ENCODE assay signal across 8 mouse cellular contexts in the genomic region with DNA sequence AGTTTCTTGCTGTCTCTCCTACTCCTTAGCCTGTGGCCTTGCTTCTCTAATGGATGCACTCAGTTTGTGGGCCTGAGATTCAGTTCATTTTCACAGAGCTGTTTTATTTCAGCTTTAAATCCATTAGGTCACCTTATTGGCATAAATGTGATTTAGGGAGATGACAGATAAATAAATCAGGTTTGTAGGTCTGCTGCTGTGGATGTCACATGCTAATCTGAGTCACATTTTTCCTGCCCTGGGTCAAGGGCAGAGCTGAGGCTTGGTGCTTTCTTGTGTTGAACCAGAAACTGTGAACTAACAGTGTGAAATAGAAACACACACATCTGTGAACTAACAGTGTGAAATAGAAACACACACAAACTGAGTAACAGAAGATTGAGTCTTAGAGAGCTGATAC.
"Had no signal": no experiment of that assay in that cellular context is flagged by ENCODE, and none has a peak within 500 bp of the region (broad histone marks: within the 10 kb centered on the region; RNA-seq: fewer than 3 reads in every experiment).

No protein-coding gene starts in this region.

- H3K9me3 ChIP-seq: midbrain, embryonic 13.5 days had no signal

- H3K4me3 ChIP-seq: left cerebral cortex, adult 2 months; midbrain, embryonic 13.5 days had no signal

- H3K4me2 ChIP-seq: midbrain, embryonic 13.5 days had no signal

- ATAC-seq: midbrain, embryonic 13.5 days had no signal

- H3K9ac ChIP-seq: liver, embryonic 14.5 days; midbrain, embryonic 13.5 days had no signal

- H3K27me3 ChIP-seq: midbrain, embryonic 13.5 days had no signal

- DNase-seq: kidney, postnatal 10 days; kidney, postnatal 4 days; liver; lung, adult 18-20 months; right cerebral cortex, postnatal 25 days had no signal

- H3K36me3 ChIP-seq: midbrain, embryonic 13.5 days had no signal

- H3K4me1 ChIP-seq: midbrain, embryonic 13.5 days had no signal

- H3K27ac ChIP-seq: left cerebral cortex, adult 2 months; liver, embryonic 14.5 days; midbrain, embryonic 13.5 days had no signal
